Mouse (Mus musculus): ENCODE results near the gene Myf5.

DNA sequence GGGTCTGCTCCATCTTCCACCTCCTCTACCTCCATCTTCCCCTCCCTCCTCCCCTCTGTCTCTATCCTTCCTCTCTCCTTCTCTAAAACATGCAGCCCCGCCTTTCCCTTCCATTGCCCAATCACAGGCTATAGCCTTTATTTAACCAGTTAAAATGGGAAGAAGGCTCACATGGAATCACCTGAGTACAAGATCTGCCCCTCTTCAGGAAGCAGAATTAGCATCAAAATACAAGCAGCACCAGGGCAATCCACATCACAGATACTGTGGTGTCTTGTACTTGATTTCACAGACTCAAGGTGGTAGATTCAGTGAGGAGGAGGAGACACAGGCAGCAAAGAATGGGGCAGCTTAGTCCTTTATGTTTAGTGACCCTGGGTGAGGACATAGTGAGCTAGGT lies 42.8 kb upstream of the Myf5 start:
- TF ChIP-seq CTCF (conservative IDR thresholded peaks at IDR 0.05 in 1 of 2, IDR thresholded peaks at IDR 0.05 in 1 of 2; ENCODE audit: low read depth in 2 of 2, low read length in 2 of 2) (no peak), PAX5 (IDR thresholded peaks at IDR 0.05; ENCODE audit: low read length) (no peak), MAZ (IDR thresholded peaks at IDR 0.05; ENCODE audit: low read depth, low read length) (no peak), POLR2A (IDR thresholded peaks at IDR 0.05; ENCODE audit: low read depth, low read length) (no peak), SIN3A (IDR thresholded peaks at IDR 0.05; ENCODE audit: low read length) (no peak), RAD21 (IDR thresholded peaks at IDR 0.05; ENCODE audit: low read depth, low read length) (no peak), CHD1 (IDR thresholded peaks at IDR 0.05; ENCODE audit: low read depth, low read length) (no peak), MYC (IDR thresholded peaks at IDR 0.05; ENCODE audit: low read depth, low read length) (no peak), MAFK (IDR thresholded peaks at IDR 0.05; ENCODE audit: insufficient replicate concordance, low read length) (no peak), POLR2AphosphoS2 (IDR thresholded peaks at IDR 0.05; ENCODE audit: low read depth, low read length) (no peak)

All from CH12.LX (cell line).